Mouse (Mus musculus) cerebellum, adult 9-11 months (tissue): ENCODE results near the gene Itsn1.

Experiments
- DNase-seq: peaks from one replicate; pipeline ENCODE4 v3.0.0; 2022

Gene Itsn1

DNA sequence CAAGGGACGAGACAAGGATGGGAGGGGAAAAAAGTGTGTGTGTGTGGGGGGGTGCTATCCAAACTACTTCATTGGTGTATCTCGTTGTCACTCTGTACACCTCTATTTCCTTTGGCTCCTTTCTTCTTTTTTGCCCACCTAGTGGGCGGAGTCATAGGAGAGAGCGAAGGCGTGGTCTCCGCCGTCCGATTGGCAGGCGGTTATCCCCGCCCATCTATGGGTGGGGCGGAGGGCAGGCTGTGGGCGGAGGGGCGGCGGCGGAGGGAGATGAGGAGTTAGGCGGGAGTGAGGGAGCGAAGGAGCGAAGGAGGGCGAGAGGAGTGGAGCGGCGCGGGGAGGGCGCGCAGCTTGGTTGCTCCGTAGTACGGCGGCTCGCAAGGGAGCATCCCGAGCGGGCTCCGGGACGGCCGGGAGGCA lies at the start of gene Itsn1:
Gene Itsn1, plus strand, starts transcription at position 216 of the 417 bp plus-strand sequence.
- DNase-seq = peak; percentile 100

DNA sequence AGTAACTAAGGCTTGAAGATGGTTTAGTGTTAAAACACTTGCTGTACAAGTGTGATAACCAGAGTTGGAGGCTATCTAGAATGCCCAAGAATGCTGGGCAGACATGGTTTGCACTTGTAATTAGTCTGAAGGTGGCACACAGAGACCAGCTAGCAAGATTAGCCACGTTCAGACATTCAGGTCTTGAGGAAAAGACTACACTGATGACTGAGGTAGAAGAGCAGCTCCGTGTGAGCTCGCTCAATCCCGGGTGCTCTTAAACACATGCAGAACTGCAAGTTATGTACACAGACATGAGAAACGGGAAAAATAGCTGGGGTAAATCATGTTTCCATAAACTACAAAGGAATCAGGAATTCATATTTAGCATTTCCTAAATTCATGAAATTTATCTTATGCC lies 48.4 kb upstream of the Itsn1 start:
- DNase-seq = no peak

- DNase-seq = no peak
Measured at GRCm38 (mm10) chr16:91685526-91685925, 43.6 kb upstream of the Itsn1 start.

- DNase-seq = no peak
Measured at GRCm38 (mm10) chr16:91686369-91686768, 42.7 kb upstream of the Itsn1 start.

DNA sequence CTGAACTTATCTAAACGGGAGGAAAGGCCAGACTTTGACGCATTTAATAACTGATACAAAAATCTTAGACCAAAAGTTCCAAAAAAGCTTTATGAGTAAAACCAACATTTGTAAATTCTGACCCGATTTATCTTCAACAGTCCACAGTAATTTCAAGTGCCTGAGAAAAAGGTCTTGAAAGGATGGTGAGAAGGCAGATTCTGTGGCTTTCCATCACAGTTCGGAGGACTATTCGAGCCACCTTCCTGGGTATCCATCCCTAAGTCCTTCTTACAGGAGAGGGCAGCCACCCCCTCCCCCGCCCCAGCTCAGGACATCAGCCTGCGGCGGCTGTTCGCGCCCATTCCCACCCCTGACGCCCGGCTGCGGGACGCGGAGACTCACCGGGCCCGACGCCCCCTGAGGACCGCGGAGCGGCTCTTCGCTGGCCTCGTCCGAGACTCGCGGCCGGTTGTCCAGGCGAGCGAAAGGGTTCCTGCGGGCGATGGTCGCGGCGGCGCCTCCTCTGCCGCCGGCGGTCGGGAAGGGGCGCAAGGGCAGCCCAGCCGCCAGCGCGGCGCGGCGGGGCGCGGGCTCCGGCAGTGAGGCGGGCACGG lies 41.0 kb upstream of the Itsn1 start:
- DNase-seq = no peak

- DNase-seq = peak; percentile 93
Measured at GRCm38 (mm10) chr16:91688619-91689334, 40.3 kb upstream of the Itsn1 start, which contains the start of gene Donson. Gene Donson (minus strand): TSS chr16:91688770.

DNA sequence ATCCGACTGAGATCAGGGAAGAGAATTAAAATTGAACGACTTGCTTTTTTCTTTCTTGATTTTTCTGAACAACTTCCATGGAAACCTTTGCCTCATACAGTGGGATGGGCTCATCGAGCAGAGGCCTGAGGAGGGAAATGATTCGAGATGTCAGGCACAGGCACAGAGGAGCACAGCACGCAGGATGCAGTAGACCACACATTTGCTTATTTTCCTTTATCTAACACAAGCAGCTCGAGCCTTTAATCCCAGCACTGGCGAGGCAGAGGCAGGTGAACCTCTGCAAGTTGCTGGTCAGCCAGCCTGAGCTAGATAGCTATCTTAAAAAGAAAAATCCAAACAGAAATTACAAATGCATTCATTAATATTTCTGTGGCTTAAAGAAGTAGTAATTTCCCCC lies 39.3 kb upstream of the Itsn1 start:
- DNase-seq = no peak

GRCm38 (mm10) chr16:91694455-91695084 lies 34.5 kb upstream of the Itsn1 start:
- peak; percentile 61 for DNase-seq

- DNase-seq = no peak
Measured at GRCm38 (mm10) chr16:91695108-91695755, 33.8 kb upstream of the Itsn1 start.

GRCm38 (mm10) chr16:91698995-91699394 lies 30.1 kb upstream of the Itsn1 start:
- DNase-seq = no peak

- DNase-seq = no peak
Measured at GRCm38 (mm10) chr16:91701908-91702307, 27.2 kb upstream of the Itsn1 start.

DNA sequence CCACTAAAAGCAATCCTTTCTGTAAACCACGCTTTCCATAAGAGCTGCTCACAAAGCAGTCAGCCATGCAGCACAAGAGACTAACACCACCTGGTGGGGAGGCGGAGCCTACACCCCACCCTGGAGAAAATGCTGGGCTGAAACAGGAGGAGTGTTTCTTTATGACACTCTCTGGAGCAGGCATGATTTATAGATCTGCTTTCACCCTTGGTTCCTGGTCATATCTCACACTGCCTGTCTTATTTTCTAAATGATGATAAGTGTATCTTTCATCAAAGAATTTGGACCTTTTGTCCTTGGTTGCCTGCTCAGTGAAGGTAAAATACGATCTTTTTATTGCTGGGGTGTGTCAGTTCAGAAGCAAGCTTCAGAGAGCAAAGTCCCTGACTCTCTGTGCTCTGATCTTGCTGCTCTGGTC lies 26.3 kb upstream of the Itsn1 start:
- no peak for DNase-seq

GRCm38 (mm10) chr16:91704603-91705340 lies 24.3 kb upstream of the Itsn1 start:
- no peak for DNase-seq

DNA sequence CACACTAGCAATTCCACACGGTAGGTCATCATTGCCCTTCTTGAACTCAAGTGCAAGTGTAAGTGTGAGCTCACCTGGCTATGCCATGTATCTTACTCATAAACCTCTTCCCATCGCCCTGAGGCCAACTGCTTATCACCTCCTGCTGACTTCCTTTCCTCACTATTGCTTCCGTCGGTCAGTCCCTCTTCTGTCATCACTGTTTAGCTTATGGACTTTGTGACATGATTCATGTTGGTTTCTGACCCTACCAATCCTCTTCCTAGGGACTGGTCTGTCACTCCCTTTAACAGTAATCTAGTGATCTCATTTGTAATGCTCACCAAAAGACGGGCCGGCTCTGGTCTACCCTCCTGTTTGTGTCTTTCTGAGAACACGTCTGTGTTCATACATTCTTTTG lies 18.8 kb upstream of the Itsn1 start:
- DNase-seq = no peak

DNA sequence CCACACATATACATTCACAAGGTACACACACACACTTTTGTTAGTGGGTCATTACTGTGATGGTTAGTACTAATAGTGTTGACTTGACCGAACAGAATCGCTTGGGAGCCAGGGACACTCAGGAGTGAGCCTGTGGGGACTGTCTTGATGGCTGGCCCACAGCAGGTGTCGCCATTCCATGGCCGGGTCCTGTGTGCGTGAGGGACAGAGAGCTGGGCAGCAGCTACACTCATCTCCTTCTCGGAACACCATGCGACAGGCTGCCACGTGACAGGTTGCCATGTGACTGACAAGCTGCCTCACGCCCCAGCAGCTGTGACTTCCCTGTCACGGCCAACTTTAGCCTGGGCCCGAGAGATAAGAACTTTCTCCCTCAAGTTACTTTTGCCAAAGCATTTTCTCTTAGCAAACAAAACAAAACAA lies 12.1 kb upstream of the Itsn1 start:
- DNase-seq = no peak

DNA sequence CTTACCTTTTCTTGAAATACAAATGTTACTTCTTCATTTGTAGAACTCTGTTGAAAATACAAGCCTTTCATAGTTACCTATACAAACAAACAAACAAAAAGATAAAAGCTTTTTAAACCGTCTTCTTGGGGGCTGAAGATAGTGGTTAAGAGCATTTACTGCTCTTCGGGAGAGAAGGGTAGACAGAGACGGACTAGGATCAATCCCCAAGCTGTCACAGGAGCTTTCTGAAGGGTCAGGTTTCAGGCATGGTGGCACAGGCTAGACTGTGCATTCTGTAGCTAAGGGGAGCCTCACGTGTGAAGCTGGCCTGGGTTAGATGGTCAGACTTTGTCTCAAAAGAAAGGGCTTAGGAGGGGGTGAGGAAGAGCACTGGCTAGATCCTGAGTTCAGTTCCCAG lies 11.7 kb upstream of the Itsn1 start:
- DNase-seq = no peak

DNA sequence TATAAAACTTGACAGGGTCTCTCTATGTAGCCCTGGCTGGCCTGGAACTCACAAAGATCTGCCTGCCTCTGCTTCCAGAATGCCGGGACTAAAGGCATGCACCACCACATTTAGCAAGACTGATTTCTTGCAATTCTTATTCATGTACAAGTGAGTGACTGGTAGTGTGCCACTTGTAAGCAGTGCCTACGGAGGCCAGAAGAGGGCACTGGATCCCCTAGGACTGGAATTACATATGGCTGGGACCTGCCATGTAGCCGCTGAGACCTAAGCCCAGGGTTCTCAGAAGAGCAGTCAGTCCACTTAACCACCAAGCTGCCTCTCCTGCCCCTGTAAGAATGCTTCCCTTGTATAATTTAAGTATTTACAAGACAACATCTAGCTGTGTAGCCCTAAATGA lies 4.8 kb upstream of the Itsn1 start:
- peak; percentile 66 for DNase-seq

- peak; percentile 63 for DNase-seq
Measured at GRCm38 (mm10) chr16:91727433-91727832, 1.6 kb upstream of the Itsn1 start.

- DNase-seq = peak; percentile 100
Measured at GRCm38 (mm10) chr16:91728123-91729065, 687 bp upstream of the Itsn1 start, which contains the start of gene Cryzl1. Gene Cryzl1 (minus strand): TSS chr16:91728975.

GRCm38 (mm10) chr16:91729821-91730441 lies 850 bp downstream of the Itsn1 start:
- DNase-seq = peak; percentile 75

GRCm38 (mm10) chr16:91730446-91730845 lies 1.4 kb downstream of the Itsn1 start:
- DNase-seq = no peak
